Mouse (Mus musculus) CD4-positive, CD25-positive, alpha-beta regulatory T cell (primary cell): ENCODE results near the gene Gdap1l1. TPM values are rescaled to one million over a fixed set of nuclear protein-coding genes. Genes with fewer than 3 reads are reported as not detected.

ENCODE experiments used
- polyA plus RNA-seq: library from polyadenylated mRNA; unstranded; fragments of 100-300 nt; shearing (Covaris generic); gene quantifications from one replicate; pipeline ENCODE4 v1.2.1, GENCODE M21; 2017

The Gdap1l1 gene
- polyA plus RNA-seq: not detected

DNA sequence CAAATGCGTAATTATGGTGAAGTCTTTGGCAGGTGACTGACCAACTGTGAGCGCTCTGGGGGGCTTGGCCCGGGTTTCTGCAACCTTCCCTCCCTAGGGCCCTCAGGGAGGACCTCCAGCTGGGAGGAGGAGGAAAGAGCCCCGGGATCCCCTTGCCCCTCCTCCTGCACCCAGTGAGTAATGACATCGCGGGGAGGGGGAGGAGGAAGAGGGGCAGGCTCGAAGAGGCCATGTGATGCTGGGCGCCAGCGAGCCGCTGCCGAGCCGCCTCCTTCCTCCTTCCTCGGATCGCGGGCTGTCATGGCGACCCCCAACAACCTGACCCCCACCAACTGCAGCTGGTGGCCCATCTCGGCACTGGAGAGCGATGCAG lies at the start of gene Gdap1l1:
TSS of gene Gdap1l1 (plus strand) at position 231 of the 373 bp plus-strand sequence.

DNA sequence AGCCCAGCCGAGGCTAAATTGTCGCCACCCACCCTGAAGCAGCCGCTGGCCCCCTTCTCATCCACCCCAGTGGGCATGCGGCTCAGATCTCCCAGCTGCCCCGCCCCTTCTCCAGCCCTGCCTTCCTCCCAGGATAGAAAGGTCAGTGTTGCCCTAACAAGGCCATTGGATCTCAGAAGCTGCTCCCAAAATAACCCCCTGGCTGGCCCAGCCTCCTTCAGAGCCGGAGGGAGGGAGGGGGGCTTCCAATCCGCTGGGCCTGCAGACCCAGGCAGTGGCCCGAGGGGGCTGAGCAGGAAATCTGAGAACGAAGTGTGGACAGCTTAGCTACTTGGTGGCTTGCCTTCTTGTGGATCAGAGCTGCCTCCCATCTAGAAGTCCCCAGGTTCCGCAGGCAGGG lies 40.4 kb upstream of the Gdap1l1 start, which contains the start of gene Jph2:
TSS of gene Jph2 (minus strand) at position 89 of the 400 bp plus-strand sequence.

DNA sequence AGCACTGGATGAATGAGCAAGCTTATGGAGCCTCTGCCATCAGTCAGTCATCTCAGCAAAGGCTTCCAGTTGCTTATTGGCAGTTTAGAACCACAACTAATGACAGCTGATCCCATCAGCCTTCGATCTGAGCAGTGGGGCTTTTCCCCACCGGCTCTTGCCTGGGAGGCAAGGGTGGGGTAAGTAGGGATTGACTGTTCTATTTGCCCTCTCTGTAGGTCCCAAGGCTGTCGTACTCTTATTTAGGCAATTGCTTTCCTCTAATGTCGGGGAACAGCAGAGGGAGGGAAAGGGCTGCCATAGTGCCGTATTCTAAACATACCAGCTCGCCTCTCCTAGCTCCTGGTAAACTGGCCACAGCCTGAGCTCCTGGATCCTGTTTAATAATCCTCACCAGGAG lies 13.7 kb upstream of the Gdap1l1 start, which contains the start of gene Oser1:
TSS of gene Oser1 (minus strand) at position 101 of the 400 bp plus-strand sequence.

DNA sequence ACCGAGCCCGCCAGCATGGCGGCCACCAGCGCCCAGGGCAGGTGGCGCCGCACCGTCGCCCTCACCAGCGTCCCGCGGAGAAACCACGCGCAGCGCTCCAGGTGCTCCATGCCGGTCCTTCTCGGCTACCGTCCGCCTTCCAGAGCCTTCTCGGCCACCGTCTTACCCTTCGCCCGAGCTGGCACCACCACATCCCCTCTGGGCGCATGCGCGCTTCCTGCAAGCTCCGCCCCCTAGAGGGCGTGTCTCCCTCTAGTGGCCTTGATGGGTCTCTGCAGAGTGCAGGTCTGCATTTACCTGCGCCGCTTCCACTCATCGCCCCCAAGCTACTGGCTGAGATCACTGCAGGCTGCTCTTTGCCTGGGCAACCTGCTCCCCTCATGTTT lies 34.2 kb downstream of the Gdap1l1 start, which contains the start of gene Fitm2:
TSS of gene Fitm2 (minus strand) at position 164 of the 386 bp plus-strand sequence.

DNA sequence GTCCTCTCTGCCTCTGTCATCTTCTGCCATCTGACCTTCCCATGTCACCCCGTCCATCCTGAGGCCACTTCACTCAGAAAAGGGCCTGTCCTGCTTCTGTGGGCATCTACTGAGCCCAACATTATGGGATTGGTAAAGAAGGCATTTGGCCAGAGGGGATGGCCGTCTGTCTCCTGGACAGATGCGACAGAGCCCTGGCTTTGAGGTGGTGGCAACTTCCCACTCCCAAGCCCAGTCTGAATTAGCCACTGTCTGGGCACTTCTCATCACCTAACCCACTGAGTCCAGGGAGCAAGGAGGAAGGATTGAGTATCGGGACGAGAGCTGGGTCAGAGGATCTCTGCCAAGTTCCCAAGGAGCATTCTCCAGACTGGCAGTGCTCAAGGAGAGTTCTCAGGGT lies 53.7 kb downstream of the Gdap1l1 start, which contains the start of gene R3hdml:
TSS of gene R3hdml (plus strand) at position 301 of the 400 bp plus-strand sequence.

Other genes starting within 250 kb of the Gdap1l1 start
- 26.3 TPM for gene Tox2, start 235.4 kb upstream of the Gdap1l1 start, polyA plus RNA-seq
- gene Jph2, start 40.5 kb upstream of the Gdap1l1 start, polyA plus RNA-seq: not detected
- gene Oser1, start 13.8 kb upstream of the Gdap1l1 start, polyA plus RNA-seq: 93.7 TPM
- 4.1 TPM for gene Fitm2, start 34.2 kb downstream of the Gdap1l1 start, polyA plus RNA-seq
- not detected for gene R3hdml, start 53.8 kb downstream of the Gdap1l1 start, polyA plus RNA-seq
- gene Hnf4a, start 68.3 kb downstream of the Gdap1l1 start, polyA plus RNA-seq: not detected
- gene Ttpal, start 163.8 kb downstream of the Gdap1l1 start, polyA plus RNA-seq: 58.2 TPM
- 508 TPM for gene Serinc3, start 206.7 kb downstream of the Gdap1l1 start, polyA plus RNA-seq
- 4.4 TPM for gene Pkig, start 219.9 kb downstream of the Gdap1l1 start, polyA plus RNA-seq